Mouse (Mus musculus): ENCODE results near the gene Aqp8. TPM values are rescaled to one million over a fixed set of nuclear protein-coding genes. Genes with fewer than 3 reads are reported as not detected.
A peak's percentile ranks its signal among the peaks of the same experiment; 100 is the strongest.

The Aqp8 gene
- polyA plus RNA-seq, 1 experiment from 2014 or later = 0.06 TPM

DNA sequence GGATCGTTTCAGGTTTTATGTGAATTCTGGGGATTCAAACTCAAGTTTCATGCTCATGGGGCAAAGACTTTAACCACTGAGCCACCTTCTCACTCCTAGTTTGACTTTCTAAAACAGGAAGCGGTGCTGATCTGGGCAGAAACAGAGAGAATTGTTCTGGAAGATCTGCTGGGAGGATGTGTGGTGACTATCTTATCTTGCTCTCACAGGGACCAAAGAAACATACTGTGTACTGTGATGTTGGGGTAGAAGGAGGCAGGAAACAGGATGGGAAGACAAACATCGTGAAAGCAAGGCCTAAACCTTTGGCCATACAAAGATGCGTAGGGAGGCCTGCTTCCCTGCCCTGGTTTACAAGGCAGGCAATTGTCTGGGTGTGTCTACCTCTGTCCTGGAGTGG lies 2.8 kb upstream of the Aqp8 start:
- H3K27ac ChIP-seq (replicated peaks) = no peak overlapping the region
- ATAC-seq (ENCODE audit: low FRiP score, low TSS enrichment) (no peak), DNase-seq (ENCODE audit: low spot score) (no peak)
- H3K36me3 ChIP-seq (ENCODE audit: control insufficient read depth, insufficient read depth, low read length) = no peaks in the 10 kb centered on the region
- no peaks in the 10 kb centered on the region for H3K9me3 ChIP-seq (ENCODE audit: control insufficient read depth, low read length)
- H3K9ac ChIP-seq (ENCODE audit: low read length) = no peak overlapping the region
- no peaks in the 10 kb centered on the region for H3K4me1 ChIP-seq (replicated peaks; ENCODE audit: control insufficient read depth, insufficient read depth)
- 85% methylated on average over 4 of the region's 4 CpGs for WGBS
- no peaks in the 10 kb centered on the region for H3K27me3 ChIP-seq (ENCODE audit: control insufficient read depth, insufficient read depth, low read length)
- no peak overlapping the region for H3K4me3 ChIP-seq (ENCODE audit: low read depth, low read length)
- no peak overlapping the region for H3K4me2 ChIP-seq (replicated peaks; ENCODE audit: low read depth)
- no peak for TF ChIP-seq CTCF (IDR thresholded peaks at IDR 0.05; ENCODE audit: low read depth)
- no peak for TF ChIP-seq EP300 (optimal IDR thresholded peaks at IDR 0.05)

- WGBS = 88% methylated on average over 4 of the region's 4 CpGs
- Histone ChIP-seq H3K4me1 (replicated peaks; ENCODE audit: control insufficient read depth, insufficient read depth) (no peaks in the 10 kb centered on the region), H3K9ac (ENCODE audit: low read length) (no peak overlapping the region), H3K4me2 (replicated peaks; ENCODE audit: low read depth) (no peak overlapping the region), H3K4me3 (ENCODE audit: low read depth, low read length) (no peak overlapping the region), H3K9me3 (ENCODE audit: control insufficient read depth, low read length) (no peaks in the 10 kb centered on the region), H3K27ac (replicated peaks) (no peak overlapping the region), H3K27me3 (ENCODE audit: control insufficient read depth, insufficient read depth, low read length) (no peaks in the 10 kb centered on the region), H3K36me3 (ENCODE audit: control insufficient read depth, insufficient read depth, low read length) (no peaks in the 10 kb centered on the region)
- DNase-seq (ENCODE audit: low spot score) (no peak), ATAC-seq (ENCODE audit: low FRiP score, low TSS enrichment) (no peak)
- no peak for TF ChIP-seq EP300 (optimal IDR thresholded peaks at IDR 0.05)
- no peak for TF ChIP-seq CTCF (IDR thresholded peaks at IDR 0.05; ENCODE audit: low read depth)
Measured at GRCm38 (mm10) chr7:123461316-123461715, 775 bp upstream of the Aqp8 start.

- WGBS = 79% methylated on average over 4 of the region's 4 CpGs
- DNase-seq (ENCODE audit: low spot score) (no peak), ATAC-seq (ENCODE audit: low FRiP score, low TSS enrichment) (no peak)
Measured at GRCm38 (mm10) chr7:123463569-123463968, 1.5 kb downstream of the Aqp8 start.

DNA sequence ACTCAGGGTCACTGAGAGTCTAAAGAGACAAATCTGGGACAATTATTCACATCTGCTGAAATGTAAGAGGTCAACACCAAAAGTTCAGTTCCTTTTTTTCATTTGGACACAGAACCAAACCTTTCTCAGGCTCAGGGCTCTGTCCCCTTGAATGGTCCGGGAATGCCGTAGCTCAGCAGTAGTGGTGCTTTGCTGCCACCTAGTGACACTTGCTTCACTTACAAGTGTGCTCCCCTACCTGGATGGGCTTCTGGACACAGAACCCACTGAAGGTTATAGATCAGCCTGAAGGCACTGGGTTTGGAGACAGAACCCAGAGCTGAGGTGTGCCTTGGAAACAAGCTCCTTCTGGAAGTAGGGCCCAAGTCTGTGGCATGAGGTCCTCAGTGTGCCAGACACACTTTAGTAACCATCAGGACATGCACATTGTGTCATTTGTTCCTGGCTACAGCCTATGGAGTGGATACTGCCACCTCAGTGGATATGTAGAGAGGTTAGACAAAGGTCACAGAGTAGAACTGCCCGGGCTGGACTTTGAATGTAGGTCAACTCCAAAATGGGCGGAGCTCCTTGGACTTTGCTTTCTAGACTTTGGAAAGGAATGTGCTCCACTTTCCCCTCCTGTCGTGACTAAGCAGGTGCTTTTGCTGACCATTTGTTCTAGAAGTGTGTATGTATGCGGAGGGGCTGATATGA lies 3.7 kb downstream of the Aqp8 start:
- peak; percentile 72 for ATAC-seq (ENCODE audit: low FRiP score, low TSS enrichment)
- Histone ChIP-seq H3K27ac (replicated peaks) (no peak overlapping the region), H3K36me3 (ENCODE audit: control insufficient read depth, insufficient read depth, low read length) (no peaks in the 10 kb centered on the region), H3K27me3 (ENCODE audit: control insufficient read depth, insufficient read depth, low read length) (no peaks in the 10 kb centered on the region), H3K4me3 (ENCODE audit: low read depth, low read length) (no peak overlapping the region), H3K4me2 (replicated peaks; ENCODE audit: low read depth) (no peak overlapping the region), H3K9me3 (ENCODE audit: control insufficient read depth, low read length) (no peaks in the 10 kb centered on the region), H3K4me1 (replicated peaks; ENCODE audit: control insufficient read depth, insufficient read depth) (no peaks in the 10 kb centered on the region), H3K9ac (ENCODE audit: low read length) (no peak overlapping the region)
- 31% methylated on average over 6 of the region's 6 CpGs for WGBS
- TF ChIP-seq CTCF (IDR thresholded peaks at IDR 0.05; ENCODE audit: low read depth) (peak; percentile 98), EP300 (optimal IDR thresholded peaks at IDR 0.05) (no peak)
- peak; percentile 80 for DNase-seq (ENCODE audit: low spot score)

More at GRCm38 (mm10) chr7:123463569-123463968, 1.5 kb downstream of the Aqp8 start:
- Histone ChIP-seq H3K4me1 (replicated peaks; ENCODE audit: control insufficient read depth, insufficient read depth) (no peaks in the 10 kb centered on the region), H3K4me3 (ENCODE audit: low read depth, low read length) (no peak overlapping the region), H3K9me3 (ENCODE audit: control insufficient read depth, low read length) (no peaks in the 10 kb centered on the region), H3K27ac (replicated peaks) (no peak overlapping the region), H3K9ac (ENCODE audit: low read length) (no peak overlapping the region), H3K36me3 (ENCODE audit: control insufficient read depth, insufficient read depth, low read length) (no peaks in the 10 kb centered on the region), H3K27me3 (ENCODE audit: control insufficient read depth, insufficient read depth, low read length) (no peaks in the 10 kb centered on the region), H3K4me2 (replicated peaks; ENCODE audit: low read depth) (no peak overlapping the region)
- no peak for TF ChIP-seq CTCF (IDR thresholded peaks at IDR 0.05; ENCODE audit: low read depth)
- TF ChIP-seq EP300 (optimal IDR thresholded peaks at IDR 0.05) = no peak

DNA sequence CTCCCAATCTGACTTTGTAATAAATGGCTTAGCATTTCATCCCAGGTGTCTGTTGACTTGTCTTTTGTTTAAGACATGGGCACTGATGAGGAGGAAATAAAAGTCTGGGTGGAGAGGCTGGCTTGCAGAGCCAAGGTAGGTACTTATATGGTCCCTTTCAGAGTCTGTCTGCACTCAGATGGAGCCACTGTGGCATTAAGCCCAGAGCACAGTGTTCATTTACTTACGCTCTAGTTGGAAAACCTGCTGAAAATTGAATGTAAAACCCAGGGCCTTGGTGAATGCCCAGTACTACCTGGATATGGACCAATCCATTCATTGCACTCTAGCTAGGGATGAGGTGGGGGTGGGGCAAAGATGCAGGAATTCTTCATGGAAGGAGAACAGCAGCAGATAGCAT lies 5.9 kb downstream of the Aqp8 start:
- WGBS = 91% methylated on average over 1 of the region's 1 CpGs
- no peaks in the 10 kb centered on the region for H3K9me3 ChIP-seq (ENCODE audit: control insufficient read depth, low read length)
- H3K4me1 ChIP-seq (replicated peaks; ENCODE audit: control insufficient read depth, insufficient read depth) = no peaks in the 10 kb centered on the region
- H3K36me3 ChIP-seq (ENCODE audit: control insufficient read depth, insufficient read depth, low read length) = no peaks in the 10 kb centered on the region
- H3K4me2 ChIP-seq (replicated peaks; ENCODE audit: low read depth) = no peak overlapping the region
- H3K9ac ChIP-seq (ENCODE audit: low read length) = no peak overlapping the region
- ATAC-seq (ENCODE audit: low FRiP score, low TSS enrichment) (no peak), DNase-seq (ENCODE audit: low spot score) (no peak)
- H3K27me3 ChIP-seq (ENCODE audit: control insufficient read depth, insufficient read depth, low read length) = no peaks in the 10 kb centered on the region
- no peak overlapping the region for H3K4me3 ChIP-seq (ENCODE audit: low read depth, low read length)
- H3K27ac ChIP-seq (replicated peaks) = no peak overlapping the region
- TF ChIP-seq EP300 (optimal IDR thresholded peaks at IDR 0.05) = no peak
- no peak for TF ChIP-seq CTCF (IDR thresholded peaks at IDR 0.05; ENCODE audit: low read depth)

DNA sequence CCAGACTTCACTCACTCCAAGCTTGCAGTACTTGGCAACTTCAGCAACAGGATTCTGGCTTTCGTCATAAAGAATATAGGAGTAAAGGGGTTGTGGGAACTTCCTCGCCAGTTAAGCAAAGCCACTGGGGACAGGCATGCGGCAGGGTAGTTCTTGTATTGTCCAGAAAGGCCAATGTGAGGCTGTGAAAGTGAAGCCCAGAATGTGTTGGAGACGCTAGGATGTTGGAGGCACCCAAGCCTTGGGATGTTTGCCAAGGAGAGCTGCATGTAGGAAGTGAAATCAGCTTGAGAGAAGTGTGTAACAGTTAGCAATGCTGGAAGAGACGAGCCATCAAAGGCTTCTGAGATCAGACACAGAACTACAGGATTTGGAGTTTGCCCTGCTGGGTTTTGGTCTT lies 25.6 kb downstream of the Aqp8 start:
- Histone ChIP-seq H3K9ac (ENCODE audit: low read length) (no peak overlapping the region), H3K4me3 (ENCODE audit: low read depth, low read length) (no peak overlapping the region), H3K4me2 (replicated peaks; ENCODE audit: low read depth) (no peak overlapping the region), H3K36me3 (ENCODE audit: control insufficient read depth, insufficient read depth, low read length) (no peaks in the 10 kb centered on the region), H3K27ac (replicated peaks) (no peak overlapping the region), H3K27me3 (ENCODE audit: control insufficient read depth, insufficient read depth, low read length) (no peaks in the 10 kb centered on the region), H3K9me3 (ENCODE audit: control insufficient read depth, low read length) (no peaks in the 10 kb centered on the region), H3K4me1 (replicated peaks; ENCODE audit: control insufficient read depth, insufficient read depth) (no peaks in the 10 kb centered on the region)
- TF ChIP-seq EP300 (optimal IDR thresholded peaks at IDR 0.05) (no peak), CTCF (IDR thresholded peaks at IDR 0.05; ENCODE audit: low read depth) (no peak)
- 45% methylated on average over 5 of the region's 5 CpGs for WGBS
- DNase-seq (ENCODE audit: low spot score) (no peak), ATAC-seq (ENCODE audit: low FRiP score, low TSS enrichment) (no peak)
